ENCODE assay signal across 8 mouse cellular contexts in the genomic region with DNA sequence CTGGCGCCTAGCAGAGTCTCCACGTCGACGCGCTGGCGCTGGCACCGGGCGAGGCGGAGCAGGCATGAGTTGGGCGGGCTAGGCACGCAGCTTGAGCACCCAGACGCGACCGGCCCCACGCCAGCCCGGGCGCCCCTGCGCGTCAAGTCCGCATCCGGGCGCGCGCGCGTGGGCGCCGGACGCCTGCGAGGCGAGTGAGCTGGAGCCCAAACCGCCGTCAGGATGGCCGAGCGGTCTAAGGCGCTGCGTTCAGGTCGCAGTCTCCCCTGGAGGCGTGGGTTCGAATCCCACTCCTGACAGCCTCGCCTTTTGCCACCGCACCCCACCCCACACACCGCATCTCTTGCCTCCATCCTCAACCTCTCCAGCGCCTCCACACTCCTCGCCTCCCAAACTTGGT. TPM values are rescaled to one million over a fixed set of nuclear protein-coding genes. Genes with fewer than 3 reads are reported as not detected.
DNase-seq lines count a peak whose midpoint lies in the region; ATAC-seq and TF ChIP-seq lines count a peak whose summit lies in the region.
"Not testable (repeated sequence)": the region's sequence is repeated elsewhere in the genome, so short reads cannot be mapped to it uniquely, and the experiment has no call there.

No protein-coding gene starts in this region.

- TF ChIP-seq EP300 in liver, embryonic 14.5 days (IDR thresholded peaks at IDR 0.05; ENCODE audit: low read depth), result not testable (repeated sequence)

- H3K9me3 ChIP-seq in hindbrain, embryonic 12.5 days (replicated peaks); liver, embryonic 14.5 days (ENCODE audit: control insufficient read depth, low read length); neural tube, embryonic 13.5 days; stomach, embryonic 16.5 days (replicated peaks; ENCODE audit: control insufficient read depth, low read length): not testable (repeated sequence)

- H3K4me2 ChIP-seq in hindbrain, embryonic 12.5 days (replicated peaks), result peak overlapping the region; percentile 25
- H3K4me2 ChIP-seq in liver, embryonic 14.5 days (ENCODE audit: low read depth), result peak overlapping the region; percentile 50
- H3K4me2 ChIP-seq in neural tube, embryonic 13.5 days, result peak overlapping the region; percentile 43
- H3K4me2 ChIP-seq in stomach, embryonic 16.5 days (ENCODE audit: low read depth, low read length), result peak overlapping the region; percentile 44; the same call in 1 of the 2 replicates

- H3K9ac ChIP-seq in hindbrain, embryonic 12.5 days; liver, embryonic 14.5 days (replicated peaks); neural tube, embryonic 13.5 days; stomach, embryonic 16.5 days (ENCODE audit: low read length): not testable (repeated sequence)

- ATAC-seq in hindbrain, embryonic 12.5 days (ENCODE audit: low FRiP score), result peak; percentile 18
- ATAC-seq in liver, embryonic 14.5 days (ENCODE audit: insufficient read depth), result peak; percentile 5
- ATAC-seq in neural tube, embryonic 13.5 days (ENCODE audit: low read depth), result peak; percentile 7
- ATAC-seq in stomach, embryonic 16.5 days (ENCODE audit: insufficient read depth, low FRiP score), result peak; percentile 5; the same call in 1 of the 2 replicates

- DNase-seq in B cell, adult 2 months, result peak; percentile 57 to 70
- peak; percentile 44 to 48 for DNase-seq in cerebellum, postnatal 25 days
- DNase-seq in gastrocnemius, adult 8-10 months (ENCODE audit: low spot score in 2 of 2), result peak; percentile 20 to 23
- peak; percentile 45 to 47 for DNase-seq in layer of hippocampus, adult 18-20 months (ENCODE audit: low spot score in 2 of 2)
- DNase-seq in liver, embryonic 14.5 days (ENCODE audit: low read depth in 3 of 3, low spot score in 3 of 3), result not testable (repeated sequence)

- H3K4me3 ChIP-seq in hindbrain, embryonic 12.5 days, result peak overlapping the region; percentile 17
- H3K4me3 ChIP-seq in liver, embryonic 14.5 days (ENCODE audit: insufficient read depth in 1 of 2, low read depth in 2 of 2, low read length in 2 of 2), result peak overlapping the region in 1 of 2 experiments; percentile 29; a peak in 1 of 4 replicates
- H3K4me3 ChIP-seq in neural tube, embryonic 13.5 days, result peak overlapping the region; percentile 26
- peak overlapping the region; percentile 37 for H3K4me3 ChIP-seq in stomach, embryonic 16.5 days (replicated peaks; ENCODE audit: low read length)

- H3K4me1 ChIP-seq in hindbrain, embryonic 12.5 days; liver, embryonic 14.5 days (replicated peaks; ENCODE audit: control insufficient read depth in 2 of 2, insufficient read depth in 2 of 2, low read length in 1 of 2); neural tube, embryonic 13.5 days (replicated peaks); stomach, embryonic 16.5 days (ENCODE audit: control insufficient read depth, insufficient read depth, low read length): not testable (repeated sequence)

- WGBS in hindbrain, embryonic 12.5 days, result 7% methylated on average over 30 of the region's 45 CpGs
- WGBS in liver, embryonic 14.5 days (ENCODE audit: insufficient replicate concordance), result 6% methylated on average over 26 of the region's 45 CpGs
- 7% methylated on average over 31 of the region's 45 CpGs for WGBS in neural tube, embryonic 13.5 days
- WGBS in stomach, embryonic 16.5 days, result 4% methylated on average over 26 of the region's 45 CpGs

- TF ChIP-seq CTCF in liver, embryonic 14.5 days (IDR thresholded peaks at IDR 0.05; ENCODE audit: low read depth), result not testable (repeated sequence)

- H3K27me3 ChIP-seq in hindbrain, embryonic 12.5 days, result peaks cover 47% of the 10 kb centered on the region
- peaks cover 24% of the 10 kb centered on the region for H3K27me3 ChIP-seq in liver, embryonic 14.5 days (ENCODE audit: control insufficient read depth, insufficient read depth, low read length)
- H3K27me3 ChIP-seq in neural tube, embryonic 13.5 days, result peaks cover 52% of the 10 kb centered on the region
- H3K27me3 ChIP-seq in stomach, embryonic 16.5 days (ENCODE audit: control insufficient read depth, insufficient read depth, low read length), result peaks cover 20% of the 10 kb centered on the region

- not testable (repeated sequence) for H3K36me3 ChIP-seq in hindbrain, embryonic 12.5 days; liver, embryonic 14.5 days (replicated peaks; ENCODE audit: control insufficient read depth, insufficient read depth, low read depth); neural tube, embryonic 13.5 days; stomach, embryonic 16.5 days (ENCODE audit: control insufficient read depth, insufficient read depth, low read length)

- H3K27ac ChIP-seq in hindbrain, embryonic 12.5 days; liver, embryonic 14.5 days; neural tube, embryonic 13.5 days (replicated peaks); stomach, embryonic 16.5 days (ENCODE audit: low read length): not testable (repeated sequence)

RNA-seq across cellular contexts. Expression of a gene that starts 1.0 kb away (rescaled TPM):
- 1 to 10 TPM in 3 of 4 experiments, under 1 TPM in 1; 0.73 to 1.8 (median 1.4) TPM for total RNA-seq in gastrocnemius, adult 8-10 months (2022)
- polyA plus RNA-seq in hindbrain, embryonic 12.5 days (2016; fragmentation: Nextera tagmentation; extraction: Ambion mirVana), result 7.2 and 9.1 TPM in 2 replicates
- 10 to 100 TPM in 1 of 2 experiments, 1 to 10 TPM in 1; 9.9 to 12.5 TPM for total RNA-seq in layer of hippocampus, adult 18-20 months (2021)
- 12.7 and 14.6 TPM in 2 replicates for polyA plus RNA-seq in liver, embryonic 14.5 days (2012; rRNA removed)
- polyA plus RNA-seq in liver, embryonic 14.5 days (2014; fragmentation: Nextera tagmentation; extraction: Ambion mirVana), result 19.2 and 24.6 TPM in 2 replicates
- 9.0 and 10.9 TPM in 2 replicates for polyA plus RNA-seq in neural tube, embryonic 13.5 days (2015; fragmentation: Nextera tagmentation; extraction: Ambion mirVana)
- 17.7 and 20.2 TPM in 2 replicates for polyA plus RNA-seq in stomach, embryonic 16.5 days (2015; fragmentation: Nextera tagmentation; extraction: Ambion mirVana)

RNA-seq across cellular contexts. Expression of a gene that starts 47.0 kb away (rescaled TPM):
- total RNA-seq in gastrocnemius, adult 8-10 months (2022), result not detected
- 0.25 and 0.45 TPM in 2 replicates for polyA plus RNA-seq in hindbrain, embryonic 12.5 days (2016; fragmentation: Nextera tagmentation; extraction: Ambion mirVana)
- under 1 TPM in 1 of 2 experiments, not detected in 1; 0.25 TPM for total RNA-seq in layer of hippocampus, adult 18-20 months (2021)
- 1.9 and 2.6 TPM in 2 replicates for polyA plus RNA-seq in liver, embryonic 14.5 days (2012; rRNA removed)
- polyA plus RNA-seq in liver, embryonic 14.5 days (2014; fragmentation: Nextera tagmentation; extraction: Ambion mirVana), result 1.7 and 2.0 TPM in 2 replicates
- not detected in 2 replicates for polyA plus RNA-seq in neural tube, embryonic 13.5 days (2015; fragmentation: Nextera tagmentation; extraction: Ambion mirVana)
- polyA plus RNA-seq in stomach, embryonic 16.5 days (2015; fragmentation: Nextera tagmentation; extraction: Ambion mirVana), result 0.90 and 1.5 TPM in 2 replicates

RNA-seq across cellular contexts. Expression of a gene that starts 48.0 kb away (rescaled TPM):
- total RNA-seq in gastrocnemius, adult 8-10 months (2022), result 1 to 10 TPM in 3 of 4 experiments, under 1 TPM in 1; 0.56 to 1.3 (median 1.2) TPM
- polyA plus RNA-seq in hindbrain, embryonic 12.5 days (2016; fragmentation: Nextera tagmentation; extraction: Ambion mirVana), result 9.8 and 14.1 TPM in 2 replicates
- 1 to 10 TPM; 1.5 to 2.0 TPM for total RNA-seq in layer of hippocampus, adult 18-20 months (2021)
- 1.8 and 2.2 TPM in 2 replicates for polyA plus RNA-seq in liver, embryonic 14.5 days (2012; rRNA removed)
- 1.9 and 2.6 TPM in 2 replicates for polyA plus RNA-seq in liver, embryonic 14.5 days (2014; fragmentation: Nextera tagmentation; extraction: Ambion mirVana)
- 2.8 and 2.9 TPM in 2 replicates for polyA plus RNA-seq in neural tube, embryonic 13.5 days (2015; fragmentation: Nextera tagmentation; extraction: Ambion mirVana)
- polyA plus RNA-seq in stomach, embryonic 16.5 days (2015; fragmentation: Nextera tagmentation; extraction: Ambion mirVana), result 2.1 and 3.1 TPM in 2 replicates
